Mouse (Mus musculus) intestine, postnatal 0 days (tissue): ENCODE measurements around the gene Cd300c. TPM values are rescaled to one million over a fixed set of nuclear protein-coding genes. Genes with fewer than 3 reads are reported as not detected.
"Not testable (repeated sequence)": the region's sequence is repeated elsewhere in the genome, so short reads cannot be mapped to it uniquely, and the experiment has no call there.

Experiments
- ATAC-seq: fragments of 200-750 bp; cut with Nextera tagmentation; 2 replicates; pipeline ENCODE4 v1.8.0; 2017; ENCODE audit warnings: mild to moderate bottlenecking, moderate TSS enrichment, moderate library complexity
- H3K27ac ChIP-seq: fragments of 300-500 bp; sonication (generic); 2 replicates; pipeline ENCODE4 v1.5.1; 2014; ENCODE audit warnings: mild to moderate bottlenecking, low read depth, low read length, moderate library complexity
- H3K27me3 ChIP-seq: fragments of 300-500 bp; sonication (generic); replicated peaks from 2 replicates; pipeline ENCODE4 v1.6.1; 2014; ENCODE audit warnings: low read length, mixed read lengths; ENCODE audit not compliant: control insufficient read depth, insufficient read depth
- H3K36me3 ChIP-seq: fragments of 300-500 bp; sonication (generic); 2 replicates; pipeline ENCODE4 v1.6.1; 2014; ENCODE audit warnings: mild to moderate bottlenecking, moderate library complexity; ENCODE audit not compliant: control insufficient read depth, insufficient read depth
- H3K4me1 ChIP-seq: fragments of 300-500 bp; sonication (generic); replicated peaks from 2 replicates; pipeline ENCODE4 v1.6.1; 2014; ENCODE audit warnings: antibody characterized with exemption, low read length, mixed read lengths; ENCODE audit not compliant: control insufficient read depth, insufficient read depth
- H3K4me2 ChIP-seq: fragments of 300-500 bp; sonication (generic); replicated peaks from 2 replicates; pipeline ENCODE4 v1.6.1; 2014; ENCODE audit warnings: low read depth, mild to moderate bottlenecking, moderate library complexity
- H3K4me3 ChIP-seq: fragments of 300-500 bp; sonication (generic); 2 replicates; pipeline ENCODE4 v1.5.1; 2014; ENCODE audit warnings: low read depth, low read length
- H3K9ac ChIP-seq: fragments of 300-500 bp; sonication (generic); 2 replicates; pipeline ENCODE4 v1.6.1; 2014; ENCODE audit warnings: mild to moderate bottlenecking, low read depth, low read length
- H3K9me3 ChIP-seq: fragments of 300-500 bp; sonication (generic); 2 replicates; pipeline ENCODE4 v1.6.1; 2016; ENCODE audit warnings: mixed run types; ENCODE audit not compliant: control insufficient read depth
- CTCF ChIP-seq: sonication (generic); IDR thresholded peaks from 2 replicates; pipeline ENCODE4 v1.5.1; 2016; ENCODE audit warnings: low read depth, mild to moderate bottlenecking, control low read depth, antibody characterized with exemption, moderate library complexity
- WGBS: fragments of 180-500 bp; shearing (Covaris S2); extraction: QIAGEN DNeasy Blood & Tissue Kit; methylation state at CpG from one replicate; pipeline ENCODE4 v1.1.7; 2014; 5-methylcytosine and 5-hydroxymethylcytosine counted together
- polyA plus RNA-seq: library from polyadenylated mRNA; unstranded; fragments of >200 nt; fragmentation: Nextera tagmentation; extraction: Ambion mirVana; gene quantifications from 2 replicates; pipeline ENCODE4 v1.2.1, GENCODE M21; 2015

Gene Cd300c
- polyA plus RNA-seq: not detected in 2 replicates

- H3K36me3 ChIP-seq: no peaks in the 10 kb centered on the region
- H3K27ac ChIP-seq: no peak within 1 kb of the TSS
- TF ChIP-seq CTCF: no peak
- H3K9me3 ChIP-seq: no peaks in the 10 kb centered on the region
- ATAC-seq: no peak
- no peaks in the 10 kb centered on the region for H3K27me3 ChIP-seq
- 86% methylated on average over 9 of the region's 9 CpGs for WGBS
- H3K4me1 ChIP-seq: no peaks in the 10 kb centered on the region
- H3K4me3 ChIP-seq: no peak within 1 kb of the TSS
- H3K9ac ChIP-seq: no peak within 1 kb of the TSS
- no peak within 1 kb of the TSS for H3K4me2 ChIP-seq
These were observed at the start of gene Cd300c for GRCm38 (mm10) chr11:114968752-114969207. Cd300c (minus strand) TSS chr11:114969157.

GRCm38 (mm10) chr11:115016093-115016492 lies 47.1 kb upstream of the Cd300c start, which contains the start of gene Cd300ld2:
Cd300ld2 (minus strand) TSS chr11:115016193.
- H3K4me3 ChIP-seq, H3K27me3 ChIP-seq, H3K9ac ChIP-seq, H3K27ac ChIP-seq, H3K9me3 ChIP-seq, H3K4me1 ChIP-seq, ATAC-seq, H3K4me2 ChIP-seq, H3K36me3 ChIP-seq: not testable (repeated sequence)
- no CpG with 5 or more reads among the region's 7 CpGs for WGBS

GRCm38 (mm10) chr11:115004070-115004469 lies 35.1 kb upstream of the Cd300c start:
- Histone ChIP-seq H3K4me3 (no peak overlapping the region), H3K27me3 (no peaks in the 10 kb centered on the region), H3K9ac (no peak overlapping the region), H3K27ac (no peak overlapping the region), H3K4me1 (no peaks in the 10 kb centered on the region), H3K4me2 (no peak overlapping the region), H3K9me3 (no peaks in the 10 kb centered on the region), H3K36me3 (no peaks in the 10 kb centered on the region)
- no peak for ATAC-seq
- 86% methylated on average over 5 of the region's 5 CpGs for WGBS
- TF ChIP-seq CTCF: no peak

GRCm38 (mm10) chr11:115001474-115002040 lies 32.6 kb upstream of the Cd300c start, which contains the start of gene Cd300c2:
Cd300c2 (minus strand) TSS chr11:115001880.
- no peak for TF ChIP-seq CTCF
- Histone ChIP-seq H3K4me2 (no peak within 1 kb of the TSS), H3K4me3 (no peak within 1 kb of the TSS), H3K27ac (no peak within 1 kb of the TSS), H3K9me3 (no peaks in the 10 kb centered on the region), H3K27me3 (no peaks in the 10 kb centered on the region), H3K36me3 (no peaks in the 10 kb centered on the region), H3K4me1 (no peaks in the 10 kb centered on the region), H3K9ac (no peak within 1 kb of the TSS)
- no peak for ATAC-seq
- WGBS: 76% methylated on average over 7 of the region's 7 CpGs

- H3K4me3 ChIP-seq: no peak within 1 kb of the TSS
- no peak for TF ChIP-seq CTCF
These were observed 20.8 kb upstream of the Cd300c start, which contains the start of gene Cd300ld for GRCm38 (mm10) chr11:114989793-114990192. Cd300ld (minus strand) TSS chr11:114989922.

GRCm38 (mm10) chr11:114981866-114982265 lies 12.9 kb upstream of the Cd300c start:
- Histone ChIP-seq H3K4me3 (no peak overlapping the region), H3K9me3 (0 out of 2 replicates have a peak, but pooled peaks cover 5% of the 10 kb centered on the region), H3K27ac (no peak overlapping the region), H3K36me3 (no peaks in the 10 kb centered on the region), H3K4me2 (no peak overlapping the region), H3K27me3 (no peaks in the 10 kb centered on the region), H3K4me1 (no peaks in the 10 kb centered on the region), H3K9ac (no peak overlapping the region)
- WGBS: 71% methylated on average over 4 of the region's 4 CpGs
- no peak for ATAC-seq
- no peak for TF ChIP-seq CTCF

More at GRCm38 (mm10) chr11:114989793-114990192, 20.8 kb upstream of the Cd300c start, which contains the start of gene Cd300ld:
- Histone ChIP-seq H3K9me3 (no peaks in the 10 kb centered on the region), H3K4me1 (no peaks in the 10 kb centered on the region), H3K4me2 (no peak within 1 kb of the TSS), H3K36me3 (no peaks in the 10 kb centered on the region), H3K9ac (no peak within 1 kb of the TSS), H3K27me3 (no peaks in the 10 kb centered on the region), H3K27ac (no peak within 1 kb of the TSS)
- no peak for ATAC-seq
- 69% methylated on average over 4 of the region's 4 CpGs for WGBS
